Mouse (Mus musculus) c-Kit-positive CD71-negative TER-119-negative erythroid progenitor cells, embryonic 14.5 days (primary cell): Measurements from ENCODE around the gene Myh4.

Experiments
- DNase-seq: peaks from one replicate; pipeline ENCODE4 v3.0.0-alpha.2; 2013; ENCODE audit warnings: low read depth

Gene Myh4

GRCm38 (mm10) chr11:67237481-67238079 is at the start of gene Myh4:
Myh4 (plus strand) TSS chr11:67238029.
- no peak for DNase-seq

DNA sequence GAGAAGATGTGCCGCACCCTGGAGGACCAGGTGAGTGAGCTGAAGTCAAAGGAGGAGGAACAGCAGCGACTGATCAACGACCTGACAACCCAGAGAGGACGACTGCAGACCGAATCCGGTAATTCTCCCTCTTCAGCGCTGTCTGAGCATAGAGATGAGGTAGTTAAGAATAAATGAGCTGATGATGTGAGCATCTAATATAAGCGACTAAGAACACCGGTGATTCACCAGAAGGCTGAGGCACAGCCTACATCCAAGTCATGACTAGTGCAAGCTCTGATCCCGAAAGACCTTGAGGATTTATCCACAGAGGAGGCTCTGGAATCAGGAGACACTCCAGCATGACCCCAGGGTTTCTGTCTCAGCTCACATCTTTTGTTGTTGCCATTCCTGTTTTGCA is 47.5 kb upstream of the Myh4 start:
- no peak for DNase-seq

DNA sequence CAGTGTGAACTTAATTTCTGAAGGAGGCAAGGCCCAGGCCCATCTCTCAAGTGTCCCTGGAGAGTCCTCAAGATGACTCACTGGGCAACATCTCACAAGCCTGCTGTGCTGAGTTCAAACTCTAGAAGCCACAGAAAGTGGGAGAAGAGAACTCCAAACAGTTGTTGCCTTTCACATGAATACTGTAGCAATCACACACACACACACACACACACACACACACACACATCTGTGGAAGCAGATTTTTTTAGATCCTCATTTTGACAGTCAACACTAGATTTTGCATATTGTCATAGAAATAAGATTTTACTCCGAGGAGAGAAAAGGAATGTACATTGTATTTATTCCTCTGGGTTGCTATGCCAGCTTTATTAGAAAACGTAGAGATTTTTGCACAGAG is 47.0 kb upstream of the Myh4 start:
- no peak for DNase-seq

DNA sequence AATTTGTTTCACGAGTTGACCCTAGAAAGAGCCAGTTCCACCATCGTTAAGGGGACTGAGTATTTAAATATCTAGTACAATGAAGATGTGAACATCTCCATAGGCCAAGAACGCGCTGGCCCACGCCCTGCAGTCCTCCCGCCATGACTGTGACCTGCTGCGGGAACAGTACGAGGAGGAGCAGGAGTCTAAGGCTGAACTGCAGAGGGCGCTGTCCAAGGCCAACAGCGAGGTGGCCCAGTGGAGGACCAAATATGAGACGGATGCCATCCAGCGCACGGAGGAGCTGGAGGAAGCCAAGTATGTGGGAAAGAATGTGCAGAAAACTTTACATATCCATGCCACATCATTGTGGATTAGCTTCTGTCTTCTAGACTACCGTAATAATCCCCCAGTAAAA is 46.3 kb upstream of the Myh4 start:
- no peak for DNase-seq

- DNase-seq: no peak
These were observed 38.5 kb upstream of the Myh4 start for GRCm38 (mm10) chr11:67199321-67199720.

DNA sequence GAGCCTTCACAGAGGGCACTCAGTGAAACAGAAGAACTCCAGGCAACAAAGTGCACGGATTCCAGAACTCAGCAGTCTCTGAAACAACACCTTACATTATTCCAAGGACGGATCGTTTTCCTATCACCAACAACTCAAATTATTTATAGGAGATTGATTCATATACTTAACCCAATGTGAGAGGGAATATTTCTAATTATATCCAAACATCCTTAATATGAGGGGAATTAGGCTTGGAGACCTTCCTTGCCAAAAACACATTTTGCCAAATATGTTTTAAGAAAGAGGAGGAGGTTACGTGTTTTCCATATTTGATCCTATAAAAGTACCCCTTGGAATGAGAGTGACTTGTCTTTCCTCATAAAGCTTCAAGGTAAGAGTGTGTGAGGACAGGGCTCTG is 38.1 kb upstream of the Myh4 start, which contains the start of gene Myh1:
Gene Myh1 (plus strand): TSS at position 301 of the 400 bp plus-strand sequence.
- no peak for DNase-seq

- DNase-seq: no peak
These were observed 33.1 kb upstream of the Myh4 start for GRCm38 (mm10) chr11:67204766-67205165.

DNA sequence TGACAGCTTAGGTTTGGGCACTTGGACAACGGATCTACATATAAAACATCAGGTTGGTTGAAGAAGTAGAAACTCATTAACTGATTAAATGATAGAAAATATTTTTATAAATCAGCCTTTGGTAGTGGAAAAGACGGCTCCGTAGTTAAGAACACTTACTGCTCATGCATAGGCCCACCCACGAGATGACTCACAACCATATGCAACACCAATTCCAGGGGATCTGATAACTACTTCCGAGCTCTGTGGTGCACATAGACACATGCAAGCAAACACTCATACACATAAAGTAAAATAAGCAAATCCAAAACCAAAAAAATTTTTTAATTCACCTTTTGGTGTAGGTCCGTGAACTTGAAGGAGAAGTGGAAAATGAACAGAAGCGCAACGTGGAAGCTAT is 16.0 kb upstream of the Myh4 start:
- DNase-seq: no peak

GRCm38 (mm10) chr11:67224466-67224865 is 13.4 kb upstream of the Myh4 start:
- DNase-seq: no peak

DNA sequence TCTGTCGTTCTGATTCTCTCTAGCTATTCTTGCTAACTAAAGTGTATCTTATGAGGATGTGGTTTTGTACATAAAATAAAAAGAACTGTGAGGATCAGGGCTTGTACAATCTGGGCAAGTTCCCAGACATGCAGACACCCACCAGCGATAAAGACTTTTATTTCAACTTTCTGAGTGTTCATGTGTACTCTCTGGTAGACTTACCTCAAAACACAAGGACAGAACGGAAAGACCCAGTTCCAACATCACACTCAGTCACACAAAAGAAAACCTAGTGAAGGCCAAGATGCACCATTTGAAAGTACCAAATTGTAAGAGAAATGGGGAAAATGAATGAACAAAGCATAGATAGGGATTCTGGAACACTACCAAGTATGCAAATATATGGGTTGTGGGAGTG is 9.1 kb upstream of the Myh4 start:
- no peak for DNase-seq

GRCm38 (mm10) chr11:67229166-67229565 is 8.7 kb upstream of the Myh4 start:
- DNase-seq: no peak

GRCm38 (mm10) chr11:67229946-67230345 is 7.9 kb upstream of the Myh4 start:
- no peak for DNase-seq

GRCm38 (mm10) chr11:67235639-67236358 is 2.0 kb upstream of the Myh4 start:
- DNase-seq: peak; percentile 8

- no peak for DNase-seq
These were observed 1.0 kb upstream of the Myh4 start for GRCm38 (mm10) chr11:67236799-67237198.

- no peak for DNase-seq
These were observed 3.2 kb downstream of the Myh4 start for GRCm38 (mm10) chr11:67241051-67241450.

- no peak for DNase-seq
These were observed 15.9 kb downstream of the Myh4 start for GRCm38 (mm10) chr11:67253691-67254090.

DNA sequence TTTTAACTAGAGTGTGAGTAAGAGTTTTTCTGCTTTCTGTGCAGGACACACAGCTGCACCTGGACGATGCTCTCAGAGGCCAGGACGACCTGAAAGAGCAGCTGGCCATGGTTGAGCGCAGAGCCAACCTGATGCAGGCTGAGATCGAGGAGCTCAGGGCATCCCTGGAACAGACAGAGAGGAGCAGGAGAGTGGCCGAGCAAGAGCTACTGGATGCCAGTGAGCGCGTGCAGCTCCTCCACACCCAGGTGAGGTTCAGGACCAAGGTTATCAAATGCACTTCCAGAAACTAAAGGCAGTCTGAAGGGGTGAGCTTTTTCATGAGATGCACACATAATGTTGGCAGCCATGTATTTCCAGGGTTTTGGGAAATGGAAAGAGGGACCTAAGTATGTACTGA is 19.2 kb downstream of the Myh4 start:
- no peak for DNase-seq

DNA sequence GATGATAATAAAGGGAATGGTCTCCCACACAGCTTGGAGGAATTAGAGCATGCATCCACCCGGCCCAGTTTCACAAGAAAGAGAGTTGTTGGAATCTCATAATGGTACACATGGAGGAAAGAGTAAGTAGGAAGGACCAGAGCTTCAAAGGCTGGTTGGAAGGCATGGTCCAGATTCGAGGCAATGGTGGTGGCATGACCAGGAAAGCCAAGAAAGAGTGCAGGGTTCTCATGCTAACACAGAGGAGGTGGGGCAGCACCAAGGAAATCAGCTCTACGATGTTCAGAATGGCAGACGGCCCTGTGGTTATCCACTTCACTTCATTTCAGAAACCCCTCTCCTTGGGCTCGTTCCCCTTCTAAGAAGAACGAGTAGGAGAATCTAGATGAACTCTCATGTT is 23.1 kb downstream of the Myh4 start:
- no peak for DNase-seq

DNA sequence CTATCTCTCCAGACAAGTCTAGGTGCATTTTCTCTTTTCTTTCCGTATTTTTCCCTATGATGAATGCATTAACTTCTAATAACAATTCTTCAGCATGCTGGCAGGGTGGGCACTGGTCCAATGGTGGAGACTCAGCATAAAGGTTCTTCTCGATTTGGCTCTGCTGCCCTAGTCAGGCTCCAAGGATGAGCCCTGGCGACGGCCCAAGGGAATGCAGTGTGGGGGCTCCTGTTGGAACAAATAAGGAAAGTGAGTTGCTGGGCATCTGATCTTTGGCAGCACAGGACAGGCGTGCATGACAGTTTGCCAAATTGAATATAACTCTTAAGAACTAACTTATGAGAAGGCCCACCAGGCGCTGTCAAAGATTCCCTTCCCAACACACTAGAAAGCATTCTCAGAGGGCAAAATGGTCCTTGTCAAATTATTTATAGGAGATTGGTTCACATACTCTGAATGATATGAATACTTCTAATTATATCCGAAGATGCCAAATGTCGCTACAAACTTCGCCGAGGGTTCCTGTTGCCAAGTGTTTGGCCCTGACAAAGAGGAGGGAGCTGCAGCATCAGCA is 38.9 kb downstream of the Myh4 start, which contains the start of gene Myh8:
Gene Myh8 (plus strand): TSS at position 524 of the 574 bp plus-strand sequence.
- no peak for DNase-seq

DNA sequence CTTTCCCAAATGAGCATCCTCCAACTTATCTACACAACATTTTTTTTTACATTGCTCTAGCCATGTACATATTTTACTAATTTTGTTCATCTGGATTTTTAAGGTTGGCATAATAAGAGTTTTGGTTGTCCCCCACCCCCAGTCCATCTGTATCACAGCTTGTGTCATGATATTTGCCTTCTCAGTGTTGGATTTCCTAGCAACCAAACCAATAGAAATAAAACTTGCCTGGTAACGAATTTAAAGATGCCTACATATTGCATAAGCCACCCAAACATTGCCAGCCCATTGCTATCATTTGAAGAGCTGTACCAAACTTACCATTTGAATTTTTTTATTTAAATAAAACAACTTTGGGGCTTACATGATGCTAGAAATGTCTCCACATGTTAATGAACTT is 55.6 kb downstream of the Myh4 start:
- no peak for DNase-seq
